Mouse (Mus musculus): Measurements from ENCODE around the gene Gm8281. TPM values are rescaled to one million over a fixed set of nuclear protein-coding genes. Genes with fewer than 3 reads are reported as not detected.
"Not testable (repeated sequence)": the region's sequence is repeated elsewhere in the genome, so short reads cannot be mapped to it uniquely, and the experiment has no call there.

Gm8281 gene
- 0.37 and 0.46 TPM in 2 replicates for polyA plus RNA-seq (2015; fragmentation: Nextera tagmentation; extraction: Ambion mirVana)

DNA sequence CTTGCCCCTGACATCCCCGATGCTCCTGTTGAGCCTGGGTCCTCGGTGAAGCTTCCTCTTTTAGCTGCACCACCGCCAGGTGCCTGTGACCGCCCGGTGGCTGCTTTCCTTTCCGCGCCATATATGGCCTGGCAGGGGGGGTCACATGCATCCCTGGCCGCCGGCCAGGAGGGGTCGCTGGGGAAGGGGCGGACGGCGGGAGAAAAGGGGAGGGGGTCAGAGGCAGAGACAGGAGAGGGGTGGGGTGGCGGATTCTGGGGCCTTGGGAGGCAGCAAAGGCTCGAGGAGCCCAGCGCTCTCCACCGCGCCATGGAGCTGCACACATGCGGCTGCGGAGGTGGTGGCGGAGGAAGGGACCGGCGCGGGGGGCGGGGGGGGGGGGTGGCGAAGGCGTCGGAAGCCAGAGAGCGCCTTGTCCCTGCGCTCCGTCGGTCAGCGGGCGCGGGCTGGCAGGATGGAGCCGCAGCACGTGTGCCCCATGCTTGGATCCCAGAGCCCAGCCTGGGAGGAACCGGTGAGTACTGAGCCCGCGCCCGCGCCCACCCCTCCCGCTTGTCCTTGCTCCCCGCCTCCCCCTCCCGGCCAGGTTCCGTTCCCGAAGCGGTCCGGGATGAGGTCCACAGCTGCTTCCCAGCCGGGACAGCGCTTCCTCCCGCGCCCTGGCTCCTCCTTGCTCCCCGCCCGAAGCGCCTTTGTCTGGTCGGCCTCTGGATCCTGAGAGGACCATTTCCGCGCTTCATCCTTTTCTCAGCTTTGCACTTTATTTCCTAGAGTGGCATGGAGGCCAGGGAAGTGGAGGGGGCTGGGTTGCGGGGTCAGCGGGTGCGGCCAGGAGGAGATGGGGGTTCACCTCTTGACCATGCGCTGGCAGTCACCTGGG lies at the start of gene Gm8281:
Gene Gm8281 (plus strand): TSS at position 430 of the 880 bp plus-strand sequence.
- H3K27ac ChIP-seq (ENCODE audit: low read length); H3K27me3 ChIP-seq (replicated peaks; ENCODE audit: insufficient read depth, low read length); H3K9ac ChIP-seq (replicated peaks; ENCODE audit: low read depth); H3K36me3 ChIP-seq (ENCODE audit: insufficient read depth, low read length); H3K4me3 ChIP-seq (ENCODE audit: low read depth, low read length); ATAC-seq; H3K9me3 ChIP-seq (ENCODE audit: low read length); H3K4me1 ChIP-seq (ENCODE audit: insufficient read depth, low read depth, low read length): not testable (repeated sequence)
- peak; percentile 3 for DNase-seq (ENCODE audit: low spot score)
- H3K4me2 ChIP-seq (replicated peaks; ENCODE audit: low read depth, low read length): peak within 1 kb of the TSS; percentile 45
- 10% methylated on average over 10 of the region's 63 CpGs for WGBS

DNA sequence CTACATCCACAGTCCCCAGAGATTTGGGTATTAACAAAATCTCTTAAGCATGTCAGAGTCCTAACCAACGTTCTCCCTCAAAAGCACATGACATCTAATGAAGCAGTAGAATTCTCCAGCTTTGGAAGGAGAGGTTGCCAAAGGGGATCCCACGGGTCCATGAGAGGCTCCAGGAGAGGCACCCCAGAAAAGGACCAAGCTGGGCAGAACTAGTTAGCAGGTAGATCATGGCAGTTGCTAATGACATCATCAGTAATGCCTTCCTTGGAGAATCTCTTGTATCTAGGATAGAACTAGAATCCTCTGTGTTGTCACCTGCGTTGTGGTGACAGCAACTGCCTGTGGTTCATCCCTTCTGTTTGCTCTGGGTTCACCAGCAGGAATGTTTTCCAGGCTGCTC lies 20.5 kb upstream of the Gm8281 start, which contains the start of gene 4930555G01Rik:
Gene 4930555G01Rik (plus strand): TSS at position 301 of the 400 bp plus-strand sequence.
- DNase-seq (ENCODE audit: low spot score); H3K4me3 ChIP-seq (ENCODE audit: low read depth, low read length); H3K4me1 ChIP-seq (ENCODE audit: insufficient read depth, low read depth, low read length); H3K9ac ChIP-seq (replicated peaks; ENCODE audit: low read depth); ATAC-seq; H3K36me3 ChIP-seq (ENCODE audit: insufficient read depth, low read length); H3K27ac ChIP-seq (ENCODE audit: low read length); H3K9me3 ChIP-seq (ENCODE audit: low read length); H3K27me3 ChIP-seq (replicated peaks; ENCODE audit: insufficient read depth, low read length); H3K4me2 ChIP-seq (replicated peaks; ENCODE audit: low read depth, low read length): not testable (repeated sequence)
- no CpG with 5 or more reads among the region's 3 CpGs for WGBS

DNA sequence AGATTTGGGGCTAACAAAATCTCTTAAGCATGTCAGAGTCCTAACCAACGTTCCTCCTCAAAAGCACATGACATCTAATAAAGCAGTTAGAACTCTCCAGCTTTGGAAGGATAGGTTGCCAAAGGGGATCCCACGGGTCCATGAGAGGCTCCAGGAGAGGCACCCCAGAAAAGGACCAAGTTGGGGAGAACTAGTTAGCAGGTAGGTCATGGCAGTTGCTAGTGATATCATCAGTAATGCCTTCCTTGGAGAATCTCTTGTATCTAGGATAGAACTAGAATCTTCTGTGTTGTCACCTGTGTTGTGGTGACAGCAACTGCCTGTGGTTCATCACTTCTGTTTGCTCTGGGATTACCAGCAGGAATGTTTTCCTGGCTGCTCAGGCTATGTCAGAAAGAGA lies 60.4 kb downstream of the Gm8281 start, which contains the start of gene Gm8279:
Gene Gm8279 (plus strand): TSS at position 301 of the 400 bp plus-strand sequence.
- not testable (repeated sequence) for ATAC-seq; H3K9ac ChIP-seq (replicated peaks; ENCODE audit: low read depth); H3K27me3 ChIP-seq (replicated peaks; ENCODE audit: insufficient read depth, low read length); H3K36me3 ChIP-seq (ENCODE audit: insufficient read depth, low read length); H3K27ac ChIP-seq (ENCODE audit: low read length); H3K4me3 ChIP-seq (ENCODE audit: low read depth, low read length); DNase-seq (ENCODE audit: low spot score); H3K4me1 ChIP-seq (ENCODE audit: insufficient read depth, low read depth, low read length); H3K9me3 ChIP-seq (ENCODE audit: low read length); H3K4me2 ChIP-seq (replicated peaks; ENCODE audit: low read depth, low read length)
- WGBS: 61% methylated on average over 2 of the region's 2 CpGs

Other genes with a start within 250 kb of the Gm8281 start
- gene Gm3269, start 232.9 kb upstream of the Gm8281 start, polyA plus RNA-seq (2015; fragmentation: Nextera tagmentation; extraction: Ambion mirVana): not detected in 2 replicates
- 0.23 TPM in 1 of 2 replicates, not detected in the other for gene Gm3264, start 215.5 kb upstream of the Gm8281 start, polyA plus RNA-seq (2015; fragmentation: Nextera tagmentation; extraction: Ambion mirVana)
- not detected in 2 replicates for gene Gm3278, start 178.6 kb upstream of the Gm8281 start, polyA plus RNA-seq (2015; fragmentation: Nextera tagmentation; extraction: Ambion mirVana)
- gene Gm8297, start 87.1 kb upstream of the Gm8281 start, polyA plus RNA-seq (2015; fragmentation: Nextera tagmentation; extraction: Ambion mirVana): not detected in 2 replicates
- gene Gm3298, start 55.1 kb upstream of the Gm8281 start, polyA plus RNA-seq (2015; fragmentation: Nextera tagmentation; extraction: Ambion mirVana): not detected in 2 replicates
- gene 4930555G01Rik, start 20.4 kb upstream of the Gm8281 start, polyA plus RNA-seq (2015; fragmentation: Nextera tagmentation; extraction: Ambion mirVana): not detected in 2 replicates
- not detected in 2 replicates for gene Gm8279, start 60.5 kb downstream of the Gm8281 start, polyA plus RNA-seq (2015; fragmentation: Nextera tagmentation; extraction: Ambion mirVana)
- not detected in 2 replicates for gene Gm3317, start 93.5 kb downstream of the Gm8281 start, polyA plus RNA-seq (2015; fragmentation: Nextera tagmentation; extraction: Ambion mirVana)
- not detected in 2 replicates for gene Gm8271, start 114.8 kb downstream of the Gm8281 start, polyA plus RNA-seq (2015; fragmentation: Nextera tagmentation; extraction: Ambion mirVana)
- gene Gm3526, start 189.5 kb downstream of the Gm8281 start, polyA plus RNA-seq (2015; fragmentation: Nextera tagmentation; extraction: Ambion mirVana): not detected in 2 replicates

Measured in lung, postnatal 0 days (tissue).